Comparison of ENCODE assay signal across 8 mouse cellular contexts in the genomic region with DNA sequence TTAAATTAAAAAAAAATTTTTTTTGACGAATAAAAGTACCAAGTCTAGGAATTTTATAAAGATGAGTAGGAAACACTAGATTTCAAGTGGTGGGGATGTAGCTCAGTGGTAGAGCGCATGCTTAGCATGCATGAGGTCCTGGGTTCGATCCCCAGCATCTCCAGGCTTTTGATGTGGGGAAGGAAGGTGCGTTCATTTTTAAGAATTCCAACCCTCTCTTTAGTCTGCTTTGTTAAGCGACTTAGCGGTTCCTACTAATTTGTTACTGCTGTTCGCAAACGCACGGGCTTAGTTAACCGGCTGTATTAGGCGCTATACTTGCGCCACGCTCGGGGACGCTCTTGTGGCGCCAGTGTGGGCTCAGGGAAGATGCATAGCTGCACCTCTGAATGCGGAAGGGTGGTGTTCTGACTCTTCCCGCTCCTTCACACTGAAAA. TPM values are rescaled to one million over a fixed set of nuclear protein-coding genes. Genes with fewer than 3 reads are reported as not detected.
DNase-seq lines count a peak whose midpoint lies in the region; ATAC-seq lines count a peak whose summit lies in the region.

No protein-coding gene starts in this region.

- H3K4me3 ChIP-seq in midbrain, embryonic 15.5 days, result peak overlapping the region; percentile 46

- no peaks in the 10 kb centered on the region for H3K9me3 ChIP-seq in midbrain, embryonic 15.5 days

- peak; percentile 94 for ATAC-seq in midbrain, embryonic 15.5 days (replicated peaks)
- no peak for ATAC-seq in erythroid progenitor cell, adult 5-6 weeks (replicated peaks; ENCODE audit: low FRiP score, poor library complexity, severe bottlenecking)

- H3K4me1 ChIP-seq in midbrain, embryonic 15.5 days, result peaks cover 7% of the 10 kb centered on the region; the same call in 1 of the 2 replicates

- under 1% methylated on average over 18 of the region's 18 CpGs for WGBS in midbrain, embryonic 15.5 days

- no peak overlapping the region for H3K27ac ChIP-seq in midbrain, embryonic 15.5 days

- peak; percentile 43 for DNase-seq in thymus, postnatal 4 days
- no peak for DNase-seq in thymus, postnatal 14 days
- peak; percentile 76 for DNase-seq in cerebellum, adult 9-10 months
- DNase-seq in frontal cortex, postnatal 25 days (ENCODE audit: low spot score in 2 of 2), result peak; percentile 44 to 61
- peak; percentile 31 to 75 for DNase-seq in layer of hippocampus, postnatal 25 days (ENCODE audit: extremely low spot score in 1 of 2, low spot score in 1 of 2)
- no peak for DNase-seq in urinary bladder, postnatal 4 days (ENCODE audit: low spot score in 2 of 2)

- H3K36me3 ChIP-seq in midbrain, embryonic 15.5 days (replicated peaks), result no peaks in the 10 kb centered on the region

- H3K27me3 ChIP-seq in midbrain, embryonic 15.5 days (replicated peaks), result peaks cover 35% of the 10 kb centered on the region

- H3K4me2 ChIP-seq in midbrain, embryonic 15.5 days, result peak overlapping the region; percentile 55

- H3K9ac ChIP-seq in midbrain, embryonic 15.5 days, result peak overlapping the region; percentile 22; the same call in 1 of the 2 replicates

RNA-seq across cellular contexts. Expression of a gene that starts 32.8 kb away (rescaled TPM):
- total RNA-seq in layer of hippocampus, postnatal 25 days (2021), result not detected
- polyA plus RNA-seq in midbrain, embryonic 15.5 days (2015; fragmentation: Nextera tagmentation; extraction: Ambion mirVana), result not detected in 2 replicates
- total RNA-seq in erythroid progenitor cell, adult 5-6 weeks (2015; ENCODE audit: low replicate concordance), result not detected in 2 replicates
- total RNA-seq in erythroid progenitor cell, adult 5-6 weeks (2017; ENCODE audit: low replicate concordance), result not detected in 2 replicates

RNA-seq across cellular contexts. Expression of a gene that starts 52.2 kb away (rescaled TPM):
- not detected for total RNA-seq in layer of hippocampus, postnatal 25 days (2021)
- not detected in 2 replicates for polyA plus RNA-seq in midbrain, embryonic 15.5 days (2015; fragmentation: Nextera tagmentation; extraction: Ambion mirVana)
- not detected in 2 replicates for total RNA-seq in erythroid progenitor cell, adult 5-6 weeks (2015; ENCODE audit: low replicate concordance)
- not detected in 2 replicates for total RNA-seq in erythroid progenitor cell, adult 5-6 weeks (2017; ENCODE audit: low replicate concordance)

Comparison
In these comparisons a context has a peak if more than half of its experiments do, and no peak if none do; other contexts are left out.
1. DNase-seq: peak in thymus, postnatal 4 days (single experiment), cerebellum, adult 9-10 months (single experiment), frontal cortex, postnatal 25 days (2 of 2) and layer of hippocampus, postnatal 25 days (2 of 2); none in thymus, postnatal 14 days (single experiment) and urinary bladder, postnatal 4 days (0 of 2).